Mouse (Mus musculus): ENCODE results near the gene Pcnx3. TPM values are rescaled to one million over a fixed set of nuclear protein-coding genes. Genes with fewer than 3 reads are reported as not detected.

Gene Pcnx3
- polyA plus RNA-seq, 1 experiment from 2014 or later = 20.9 TPM

DNA sequence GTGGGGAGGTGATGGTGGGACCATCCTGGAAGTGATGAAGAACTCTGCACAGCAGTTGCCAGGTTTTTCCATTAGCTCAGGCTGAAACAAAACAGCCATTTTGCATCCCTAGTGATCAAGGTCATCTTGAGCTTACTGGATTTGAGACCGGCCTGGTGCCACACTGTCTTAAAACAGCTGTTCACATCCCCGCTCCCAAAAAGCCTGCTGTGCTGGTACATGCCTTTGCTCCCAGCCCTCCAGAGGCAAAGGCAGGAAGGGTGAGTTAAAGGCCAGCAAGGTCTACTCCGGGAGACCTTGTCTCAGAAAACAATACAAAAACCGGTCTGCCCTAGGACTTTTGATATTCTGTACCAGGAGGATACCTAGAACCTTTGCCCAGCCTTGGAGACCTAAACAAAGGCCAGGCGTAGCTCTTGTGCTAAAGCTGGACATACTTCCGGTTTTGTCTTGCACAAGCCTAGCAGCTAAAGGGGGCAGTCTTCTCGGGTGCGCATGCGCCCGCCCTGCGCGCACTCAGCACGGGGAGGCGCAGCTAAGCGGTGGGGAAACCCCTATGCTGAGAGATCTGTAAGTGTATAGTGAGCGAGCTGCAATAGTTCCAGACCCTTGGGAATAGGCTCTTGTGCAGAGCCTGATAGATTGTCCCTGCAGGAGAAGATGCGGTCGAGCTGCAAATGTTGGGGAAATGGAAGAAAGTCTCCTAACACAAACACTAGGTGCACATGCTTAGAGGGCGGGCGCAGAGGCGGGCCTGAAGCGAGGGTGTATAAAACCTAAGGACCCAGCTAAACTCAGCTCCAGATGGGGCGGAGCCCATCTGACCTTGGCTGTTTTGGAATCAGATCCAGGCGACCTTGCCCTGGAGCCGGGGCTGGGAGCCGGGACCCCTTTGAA, 40.1 kb downstream of the Pcnx3 start:
- Histone ChIP-seq H3K4me2 (peak overlapping the region; percentile 55), H3K27ac (peak overlapping the region; percentile 83), H3K4me3 (peak overlapping the region; percentile 30), H3K27me3 (no peaks in the 10 kb centered on the region), H3K4me1 (peaks cover 14% of the 10 kb centered on the region), H3K9ac (no peak overlapping the region), H3K36me3 (peaks cover 72% of the 10 kb centered on the region), H3K9me3 (no peaks in the 10 kb centered on the region)
- ATAC-seq (ENCODE audit: insufficient number of reproducible peaks, low FRiP score, low TSS enrichment, low read depth) = peak; percentile 82
- 11% methylated on average over 26 of the region's 26 CpGs for WGBS

DNA sequence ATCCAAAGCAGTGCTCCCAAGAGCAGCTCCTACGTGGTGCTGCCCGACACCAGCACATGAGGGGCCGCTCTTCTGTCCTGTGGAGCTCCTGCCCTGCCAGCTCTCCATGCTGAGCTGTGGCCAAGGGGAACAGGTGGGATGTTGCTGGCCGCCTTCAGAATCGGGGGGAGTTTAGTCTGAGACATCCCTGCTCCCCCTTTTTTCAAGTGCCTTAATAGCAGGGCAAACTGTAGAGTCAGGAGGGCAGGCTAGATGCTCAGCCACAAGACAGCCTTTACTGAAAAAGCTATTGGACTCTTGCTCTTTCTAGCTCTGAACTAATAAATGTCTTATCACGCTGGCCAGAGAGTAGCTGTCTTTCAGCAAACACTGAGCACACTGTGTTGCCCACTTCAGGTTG, 40.9 kb downstream of the Pcnx3 start:
- WGBS = 92% methylated on average over 6 of the region's 6 CpGs
- no peak overlapping the region for H3K9ac ChIP-seq
- no peak overlapping the region for H3K4me2 ChIP-seq
- no peaks in the 10 kb centered on the region for H3K9me3 ChIP-seq
- H3K27ac ChIP-seq = peak overlapping the region; percentile 83
- no peak for ATAC-seq (ENCODE audit: insufficient number of reproducible peaks, low FRiP score, low TSS enrichment, low read depth)
- no peaks in the 10 kb centered on the region for H3K27me3 ChIP-seq
- H3K36me3 ChIP-seq = peaks cover 75% of the 10 kb centered on the region
- H3K4me1 ChIP-seq = peaks cover 14% of the 10 kb centered on the region
- no peak overlapping the region for H3K4me3 ChIP-seq

DNA sequence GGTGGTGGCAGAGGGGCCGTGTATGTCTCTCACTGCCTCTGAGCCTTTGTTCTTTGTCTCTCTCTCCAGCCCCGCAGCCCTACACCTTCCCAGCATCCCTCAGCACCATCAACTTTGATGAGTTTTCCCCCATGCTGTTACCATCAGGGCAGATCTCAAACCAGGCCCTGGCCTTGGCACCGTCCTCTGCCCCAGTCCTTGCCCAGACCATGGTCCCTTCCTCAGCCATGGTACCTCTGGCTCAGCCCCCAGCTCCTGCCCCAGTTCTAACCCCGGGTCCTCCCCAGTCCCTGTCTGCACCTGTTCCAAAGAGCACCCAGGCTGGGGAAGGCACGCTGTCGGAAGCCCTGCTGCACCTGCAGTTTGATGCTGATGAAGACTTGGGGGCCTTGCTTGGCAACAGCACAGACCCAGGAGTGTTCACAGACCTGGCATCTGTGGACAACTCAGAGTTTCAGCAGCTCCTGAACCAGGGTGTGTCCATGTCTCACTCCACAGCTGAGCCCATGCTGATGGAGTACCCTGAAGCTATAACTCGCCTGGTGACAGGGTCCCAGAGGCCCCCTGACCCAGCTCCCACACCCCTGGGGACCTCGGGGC, 41.9 kb downstream of the Pcnx3 start:
- Histone ChIP-seq H3K9ac (no peak overlapping the region), H3K27ac (no peak overlapping the region), H3K36me3 (peaks cover 75% of the 10 kb centered on the region), H3K4me2 (no peak overlapping the region), H3K4me1 (peaks cover 14% of the 10 kb centered on the region), H3K9me3 (no peaks in the 10 kb centered on the region), H3K27me3 (no peaks in the 10 kb centered on the region), H3K4me3 (no peak overlapping the region)
- WGBS = 90% methylated on average over 8 of the region's 8 CpGs
- ATAC-seq (ENCODE audit: insufficient number of reproducible peaks, low FRiP score, low TSS enrichment, low read depth) = no peak

DNA sequence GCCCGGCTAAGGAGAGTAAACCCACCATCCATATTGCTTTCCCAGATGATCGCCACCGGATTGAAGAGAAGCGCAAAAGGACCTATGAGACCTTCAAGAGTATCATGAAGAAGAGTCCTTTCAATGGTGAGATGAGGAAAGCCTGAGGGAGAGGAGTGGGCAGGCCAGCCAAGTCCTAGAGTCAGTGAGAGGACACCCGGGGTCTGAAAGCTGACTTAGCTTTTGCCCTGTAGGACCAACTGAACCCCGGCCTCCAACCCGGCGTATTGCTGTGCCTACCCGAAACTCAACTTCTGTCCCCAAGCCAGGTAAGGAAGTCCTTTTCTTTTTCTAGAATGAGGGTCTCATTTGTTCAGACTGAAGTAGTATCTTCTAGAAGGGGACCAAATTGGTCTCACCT, 43.4 kb downstream of the Pcnx3 start:
- Histone ChIP-seq H3K4me3 (no peak overlapping the region), H3K9ac (no peak overlapping the region), H3K27me3 (no peaks in the 10 kb centered on the region), H3K36me3 (peaks cover 77% of the 10 kb centered on the region), H3K9me3 (no peaks in the 10 kb centered on the region), H3K4me1 (peaks cover 14% of the 10 kb centered on the region), H3K27ac (no peak overlapping the region), H3K4me2 (no peak overlapping the region)
- 93% methylated on average over 9 of the region's 9 CpGs for WGBS
- ATAC-seq (ENCODE audit: insufficient number of reproducible peaks, low FRiP score, low TSS enrichment, low read depth) = no peak

DNA sequence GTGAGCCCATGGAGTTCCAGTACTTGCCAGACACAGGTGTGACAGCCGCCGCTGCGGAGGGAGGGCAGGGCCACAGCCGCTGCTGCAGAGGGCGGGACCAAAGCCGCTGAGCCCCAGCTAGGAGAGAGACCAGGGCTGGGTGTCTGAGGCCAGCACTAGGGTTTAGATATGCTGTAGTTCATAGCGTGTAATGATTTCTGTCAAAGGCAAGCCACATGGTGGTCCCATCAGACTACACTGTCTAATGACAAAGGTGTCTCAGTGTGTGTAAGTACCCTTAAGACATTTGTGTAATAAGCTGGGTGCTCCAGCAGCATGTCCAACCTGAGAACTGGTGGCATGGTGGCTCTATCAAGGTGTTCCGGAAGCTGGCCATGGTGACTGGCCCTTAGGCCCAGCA, 47.1 kb downstream of the Pcnx3 start:
- Histone ChIP-seq H3K27ac (no peak overlapping the region), H3K9me3 (no peaks in the 10 kb centered on the region), H3K4me3 (no peak overlapping the region), H3K36me3 (peaks cover 79% of the 10 kb centered on the region), H3K27me3 (no peaks in the 10 kb centered on the region), H3K4me1 (peaks cover 22% of the 10 kb centered on the region), H3K4me2 (no peak overlapping the region), H3K9ac (no peak overlapping the region)
- WGBS = 90% methylated on average over 8 of the region's 8 CpGs
- ATAC-seq (ENCODE audit: insufficient number of reproducible peaks, low FRiP score, low TSS enrichment, low read depth) = no peak

DNA sequence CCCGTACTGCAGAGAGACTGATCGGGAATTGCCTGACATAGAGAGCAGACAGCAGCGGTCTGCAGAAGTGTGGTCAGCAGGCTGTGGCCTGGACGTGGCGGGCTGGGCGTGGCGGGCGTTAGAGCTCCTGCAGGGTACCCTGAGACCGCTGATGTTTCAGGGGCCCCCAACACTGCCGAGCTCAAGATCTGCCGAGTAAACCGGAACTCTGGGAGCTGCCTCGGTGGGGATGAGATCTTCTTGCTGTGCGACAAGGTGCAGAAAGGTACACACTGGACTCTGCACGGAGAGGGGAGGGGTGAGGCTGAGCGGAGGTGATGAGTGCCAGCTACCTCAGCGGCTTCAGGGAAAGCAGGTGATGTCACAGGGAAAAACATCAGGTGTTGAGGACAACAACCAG, 47.7 kb downstream of the Pcnx3 start:
- 89% methylated on average over 17 of the region's 17 CpGs for WGBS
- peaks cover 74% of the 10 kb centered on the region for H3K36me3 ChIP-seq

DNA sequence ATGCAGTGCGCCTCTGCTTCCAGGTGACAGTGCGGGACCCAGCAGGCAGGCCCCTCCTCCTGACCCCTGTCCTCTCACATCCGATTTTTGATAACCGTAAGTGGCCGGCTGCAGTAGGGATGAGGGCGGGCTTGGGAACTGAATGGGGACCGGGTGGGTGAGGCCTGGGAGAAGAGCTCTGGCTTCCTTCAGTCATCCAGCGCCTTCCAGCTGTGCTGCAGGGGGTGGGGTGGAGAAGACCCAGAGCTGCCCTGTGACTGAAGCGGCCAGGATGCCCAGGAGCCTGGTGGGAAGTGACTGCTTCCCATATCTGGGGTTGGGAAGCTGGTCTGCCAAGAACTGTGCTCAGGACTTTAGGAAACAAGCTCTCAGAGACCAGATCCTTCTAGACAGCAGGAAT, 48.4 kb downstream of the Pcnx3 start:
- Histone ChIP-seq H3K9ac (no peak overlapping the region), H3K27me3 (no peaks in the 10 kb centered on the region)

More for the DNA sequence above, 47.7 kb downstream of the Pcnx3 start:
- Histone ChIP-seq H3K4me2 (no peak overlapping the region), H3K9me3 (no peaks in the 10 kb centered on the region), H3K27ac (no peak overlapping the region), H3K9ac (no peak overlapping the region), H3K27me3 (no peaks in the 10 kb centered on the region), H3K4me1 (peaks cover 25% of the 10 kb centered on the region), H3K4me3 (no peak overlapping the region)
- no peak for ATAC-seq (ENCODE audit: insufficient number of reproducible peaks, low FRiP score, low TSS enrichment, low read depth)

DNA sequence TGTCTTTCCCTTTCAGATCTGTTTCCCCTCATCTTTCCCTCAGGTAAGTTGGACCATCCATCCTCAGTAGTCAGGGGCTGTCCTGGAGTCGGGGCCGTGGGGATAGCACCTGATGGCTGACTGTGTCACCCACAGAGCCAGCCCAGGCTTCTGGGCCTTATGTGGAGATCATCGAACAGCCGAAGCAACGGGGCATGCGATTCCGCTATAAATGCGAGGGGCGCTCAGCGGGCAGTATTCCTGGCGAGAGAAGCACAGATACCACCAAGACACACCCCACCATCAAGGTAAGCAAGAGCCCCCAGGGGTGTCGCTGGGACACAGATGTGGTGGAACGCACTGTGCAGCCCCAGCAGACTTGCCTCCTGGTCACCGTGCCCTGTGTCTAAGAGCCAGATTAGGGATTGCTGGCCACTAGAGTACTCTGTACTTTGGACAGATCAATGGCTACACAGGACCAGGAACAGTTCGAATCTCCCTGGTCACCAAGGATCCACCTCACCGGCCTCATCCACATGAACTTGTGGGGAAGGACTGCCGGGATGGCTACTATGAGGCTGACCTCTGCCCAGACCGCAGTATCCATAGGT, 50.2 kb downstream of the Pcnx3 start:
- H3K9me3 ChIP-seq = no peaks in the 10 kb centered on the region
- no peak for ATAC-seq (ENCODE audit: insufficient number of reproducible peaks, low FRiP score, low TSS enrichment, low read depth)
- no peaks in the 10 kb centered on the region for H3K27me3 ChIP-seq
- peak overlapping the region; percentile 77 for H3K9ac ChIP-seq
- peak overlapping the region; percentile 88 for H3K4me2 ChIP-seq
- peak overlapping the region; percentile 93; the same call in 1 of the 2 replicates for H3K27ac ChIP-seq
- WGBS = 83% methylated on average over 18 of the region's 18 CpGs
- H3K4me3 ChIP-seq = peak overlapping the region; percentile 86
- H3K4me1 ChIP-seq = peaks cover 25% of the 10 kb centered on the region
- H3K36me3 ChIP-seq = peaks cover 50% of the 10 kb centered on the region

More for the DNA sequence above, 48.4 kb downstream of the Pcnx3 start:
- H3K9me3 ChIP-seq = no peaks in the 10 kb centered on the region
- H3K4me2 ChIP-seq = no peak overlapping the region
- no peak overlapping the region for H3K4me3 ChIP-seq
- ATAC-seq (ENCODE audit: insufficient number of reproducible peaks, low FRiP score, low TSS enrichment, low read depth) = no peak
- peaks cover 67% of the 10 kb centered on the region for H3K36me3 ChIP-seq
- peaks cover 25% of the 10 kb centered on the region for H3K4me1 ChIP-seq
- WGBS = 61% methylated on average over 9 of the region's 9 CpGs
- no peak overlapping the region for H3K27ac ChIP-seq

DNA sequence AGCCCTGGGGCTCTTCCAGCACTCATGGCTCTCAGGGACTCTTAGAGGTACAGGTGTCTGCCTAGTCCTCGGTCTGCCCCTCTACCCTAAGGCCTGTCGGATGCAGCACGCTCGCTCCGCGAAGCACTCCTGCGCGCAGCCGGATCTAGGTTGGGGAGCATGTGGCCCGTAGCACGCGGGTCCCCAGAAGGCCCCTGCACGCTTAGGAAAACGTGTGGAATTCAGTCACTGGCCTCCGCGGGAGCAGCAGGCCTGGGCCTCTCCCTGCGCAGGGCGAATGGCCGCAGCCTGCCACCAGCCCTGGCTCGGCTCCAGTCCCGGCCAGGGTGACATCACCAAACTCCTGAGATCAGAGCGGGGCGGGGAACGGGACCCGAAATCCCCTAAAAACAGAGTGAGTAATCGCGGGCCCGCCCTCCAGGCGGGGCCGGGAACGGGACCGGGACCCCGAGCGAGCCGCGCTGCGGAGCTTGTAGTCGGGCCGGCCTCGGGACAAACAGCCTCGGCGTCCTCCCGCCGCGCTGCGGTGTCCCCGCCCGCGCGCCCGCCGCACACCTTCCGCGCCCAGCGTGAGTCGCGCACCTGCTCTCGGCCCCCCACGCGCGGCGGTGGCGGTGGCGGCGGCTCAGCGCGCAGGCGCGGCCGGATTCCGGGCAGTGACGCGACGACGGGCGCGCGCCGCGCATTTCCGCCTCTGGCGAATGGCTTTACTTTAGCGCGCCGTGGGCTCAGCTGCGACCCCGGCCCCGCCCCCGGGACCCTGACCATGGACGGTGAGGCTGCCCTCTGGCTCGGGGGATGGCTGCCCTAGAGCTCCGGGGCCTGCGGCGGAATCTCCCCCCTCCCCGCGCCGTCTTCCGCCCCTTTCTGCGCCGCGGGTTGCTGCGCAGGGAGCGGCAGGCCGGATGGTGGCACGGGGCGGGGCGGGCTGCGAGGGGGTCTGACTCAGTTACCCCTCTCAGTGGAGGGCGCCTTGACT, 51.4 kb downstream of the Pcnx3 start, which contains the start of gene Rela:
Rela (plus strand) TSS at position 415 of the 979 bp plus-strand sequence.
- H3K27me3 ChIP-seq = no peaks in the 10 kb centered on the region
- ATAC-seq (ENCODE audit: insufficient number of reproducible peaks, low FRiP score, low TSS enrichment, low read depth) = peak; percentile 83
- H3K4me2 ChIP-seq = peak within 1 kb of the TSS; percentile 88
- peak within 1 kb of the TSS; percentile 93 for H3K27ac ChIP-seq
- peak within 1 kb of the TSS; percentile 86 for H3K4me3 ChIP-seq
- peaks cover 25% of the 10 kb centered on the region for H3K4me1 ChIP-seq
- no peaks in the 10 kb centered on the region for H3K9me3 ChIP-seq
- H3K36me3 ChIP-seq = peaks cover 39% of the 10 kb centered on the region
- under 1% methylated on average over 107 of the region's 109 CpGs for WGBS
- H3K9ac ChIP-seq = peak within 1 kb of the TSS; percentile 77

DNA sequence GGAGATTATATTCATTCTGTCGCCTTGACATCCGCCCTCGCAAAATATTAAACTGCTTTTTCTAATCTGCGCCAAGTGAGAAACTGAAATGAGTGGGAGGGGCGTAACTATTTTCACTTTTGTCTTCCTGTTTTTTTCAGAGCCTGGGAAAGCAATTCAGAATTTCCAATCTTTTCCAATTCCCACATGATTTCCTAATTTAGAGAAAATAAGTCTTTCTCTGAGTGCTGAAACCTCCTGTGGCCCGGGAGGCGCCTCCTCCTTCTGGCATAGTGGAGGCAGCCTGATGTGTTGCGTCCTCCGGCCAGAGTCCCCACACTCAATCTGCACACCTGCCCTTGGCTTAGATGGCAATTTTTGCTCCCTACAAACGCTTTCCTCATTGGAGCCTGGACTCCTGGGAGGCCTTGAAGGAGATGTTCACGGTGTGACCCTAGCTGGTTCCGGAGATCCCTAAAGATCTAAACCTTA, 52.1 kb downstream of the Pcnx3 start:
- WGBS = 38% methylated on average over 12 of the region's 12 CpGs
- H3K9me3 ChIP-seq = no peaks in the 10 kb centered on the region
- peaks cover 32% of the 10 kb centered on the region for H3K36me3 ChIP-seq
- H3K4me2 ChIP-seq = peak overlapping the region; percentile 88
- no peaks in the 10 kb centered on the region for H3K27me3 ChIP-seq
- no peak for ATAC-seq (ENCODE audit: insufficient number of reproducible peaks, low FRiP score, low TSS enrichment, low read depth)
- peaks cover 25% of the 10 kb centered on the region for H3K4me1 ChIP-seq
- peak overlapping the region; percentile 77 for H3K9ac ChIP-seq
- H3K4me3 ChIP-seq = peak overlapping the region; percentile 86
- H3K27ac ChIP-seq = peak overlapping the region; percentile 93

DNA sequence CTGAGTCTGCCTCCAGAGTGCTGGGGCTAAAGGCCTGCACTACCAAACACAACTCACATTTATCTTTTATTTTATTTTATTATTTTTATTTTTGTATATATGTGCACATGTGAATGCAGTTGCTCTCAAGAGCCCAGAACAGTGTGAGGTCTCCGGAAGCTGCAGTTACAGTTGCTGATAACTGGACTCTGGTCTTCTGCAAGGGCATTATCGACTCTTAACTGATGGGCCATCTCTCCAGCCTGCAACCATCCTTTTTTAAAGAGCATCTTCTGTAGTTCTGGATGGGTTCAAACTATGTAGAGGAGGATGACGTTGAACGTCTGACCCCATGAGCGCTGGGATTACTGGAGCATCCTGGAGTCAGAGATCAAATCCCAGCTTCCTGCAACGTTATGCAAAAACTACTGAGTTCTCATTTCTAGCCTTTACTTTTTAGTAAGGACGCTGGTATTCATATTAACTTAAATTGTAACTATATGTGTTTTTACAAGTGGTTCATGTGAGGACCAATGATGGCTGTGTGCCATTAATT, 52.6 kb downstream of the Pcnx3 start:
- no peak overlapping the region for H3K9ac ChIP-seq
- no peak overlapping the region for H3K4me3 ChIP-seq
- no peak for ATAC-seq (ENCODE audit: insufficient number of reproducible peaks, low FRiP score, low TSS enrichment, low read depth)
- no peaks in the 10 kb centered on the region for H3K9me3 ChIP-seq
- H3K36me3 ChIP-seq = peaks cover 27% of the 10 kb centered on the region
- H3K4me1 ChIP-seq = peaks cover 25% of the 10 kb centered on the region
- no peaks in the 10 kb centered on the region for H3K27me3 ChIP-seq
- 70% methylated on average over 7 of the region's 7 CpGs for WGBS
- H3K4me2 ChIP-seq = peak overlapping the region; percentile 88; the same call in 1 of the 2 replicates
- 0 out of 2 replicates have a peak overlapping the region, but pooled peaks have one; percentile 93 for H3K27ac ChIP-seq

Data from limb, embryonic 15.5 days (tissue).